Mouse (Mus musculus) lung, embryonic 15.5 days (tissue): ENCODE data around the gene Rab4a. TPM values are rescaled to one million over a fixed set of nuclear protein-coding genes. Genes with fewer than 3 reads are reported as not detected.
"Not testable (repeated sequence)": the region's sequence is repeated elsewhere in the genome, so short reads cannot be mapped to it uniquely, and the experiment has no call there.

Experiments used
- ATAC-seq: fragments of 200-750 bp; cut with Nextera tagmentation; 2 replicates; pipeline ENCODE4 v1.8.0; 2017; ENCODE audit warnings: moderate number of reproducible peaks, borderline replicate concordance; ENCODE audit not compliant: low FRiP score, low TSS enrichment; ENCODE audit errors: extremely low read depth
- H3K27ac ChIP-seq: fragments of 300-500 bp; sonication (generic); 2 replicates; pipeline ENCODE4 v1.5.1; 2015; ENCODE audit warnings: moderate library complexity, mild to moderate bottlenecking, inconsistent platforms
- H3K27me3 ChIP-seq: fragments of 300-500 bp; sonication (generic); 2 replicates; pipeline ENCODE4 v1.6.1; 2015; ENCODE audit warnings: inconsistent platforms
- H3K36me3 ChIP-seq: fragments of 300-500 bp; sonication (generic); 2 replicates; pipeline ENCODE4 v1.6.1; 2015; ENCODE audit warnings: inconsistent platforms
- H3K4me1 ChIP-seq: fragments of 300-500 bp; sonication (generic); 2 replicates; pipeline ENCODE4 v1.6.1; 2015; ENCODE audit warnings: inconsistent platforms
- H3K4me2 ChIP-seq: fragments of 300-500 bp; sonication (generic); 2 replicates; pipeline ENCODE4 v1.6.1; 2015; ENCODE audit warnings: inconsistent platforms, mild to moderate bottlenecking, moderate library complexity
- H3K4me3 ChIP-seq: fragments of 300-500 bp; sonication (generic); 2 replicates; pipeline ENCODE4 v1.5.1; 2015; ENCODE audit warnings: mild to moderate bottlenecking, inconsistent platforms
- H3K9ac ChIP-seq: fragments of 300-500 bp; sonication (generic); 2 replicates; pipeline ENCODE4 v1.6.1; 2015; ENCODE audit warnings: inconsistent platforms
- H3K9me3 ChIP-seq: fragments of 300-500 bp; sonication (generic); 2 replicates; pipeline ENCODE4 v1.6.1; 2016; ENCODE audit warnings: inconsistent platforms
- WGBS: fragments of 180-500 bp; shearing (Covaris S2); methylation state at CpG from one replicate; pipeline ENCODE4 v1.1.7; 2015; 5-methylcytosine and 5-hydroxymethylcytosine counted together
- polyA plus RNA-seq: library from polyadenylated mRNA; unstranded; fragments of >200 nt; fragmentation: Nextera tagmentation; extraction: Ambion mirVana; gene quantifications from 2 replicates; pipeline ENCODE4 v1.2.1, GENCODE M21; 2015

Gene Rab4a
- polyA plus RNA-seq, 1 experiment from 2014 or later = 33.8 TPM

DNA sequence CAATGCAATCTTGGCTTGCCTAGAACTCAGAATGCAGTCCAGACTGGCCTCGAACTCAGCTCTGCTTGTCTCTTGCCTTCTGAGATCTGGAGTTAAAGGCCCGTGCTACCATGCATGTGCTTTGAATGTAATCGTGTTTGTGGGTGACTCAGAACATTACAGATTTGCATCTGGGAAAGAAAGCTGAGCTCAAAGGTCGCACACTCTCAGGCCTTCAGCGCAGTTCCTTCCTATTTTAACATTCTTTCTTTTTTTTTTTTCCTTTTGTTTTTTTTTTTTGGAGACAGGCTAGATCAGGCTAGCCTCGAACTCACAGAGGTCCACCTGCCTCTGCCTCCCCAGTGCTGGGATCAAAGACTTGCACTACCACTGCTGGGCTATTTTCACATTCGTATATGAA lies 1.2 kb upstream of the Rab4a start:
- no peak overlapping the region for H3K9ac ChIP-seq
- ATAC-seq = no peak
- H3K27ac ChIP-seq = no peak overlapping the region
- 84% methylated on average over 7 of the region's 7 CpGs for WGBS
- H3K4me2 ChIP-seq = no peak overlapping the region
- H3K4me3 ChIP-seq = no peak overlapping the region
- peaks cover 23% of the 10 kb centered on the region for H3K4me1 ChIP-seq
- H3K9me3 ChIP-seq = no peaks in the 10 kb centered on the region
- H3K36me3 ChIP-seq = no peaks in the 10 kb centered on the region
- no peaks in the 10 kb centered on the region for H3K27me3 ChIP-seq

- Histone ChIP-seq H3K4me3 (peak overlapping the region; percentile 95), H3K9me3 (no peaks in the 10 kb centered on the region), H3K4me2 (peak overlapping the region; percentile 80), H3K27me3 (no peaks in the 10 kb centered on the region), H3K27ac (peak overlapping the region; percentile 57), H3K36me3 (no peaks in the 10 kb centered on the region), H3K9ac (peak overlapping the region; percentile 93), H3K4me1 (peaks cover 23% of the 10 kb centered on the region)
- no peak for ATAC-seq
- WGBS = 16% methylated on average over 15 of the region's 15 CpGs
These were observed 522 bp upstream of the Rab4a start for GRCm38 (mm10) chr8:123805209-123805717.

DNA sequence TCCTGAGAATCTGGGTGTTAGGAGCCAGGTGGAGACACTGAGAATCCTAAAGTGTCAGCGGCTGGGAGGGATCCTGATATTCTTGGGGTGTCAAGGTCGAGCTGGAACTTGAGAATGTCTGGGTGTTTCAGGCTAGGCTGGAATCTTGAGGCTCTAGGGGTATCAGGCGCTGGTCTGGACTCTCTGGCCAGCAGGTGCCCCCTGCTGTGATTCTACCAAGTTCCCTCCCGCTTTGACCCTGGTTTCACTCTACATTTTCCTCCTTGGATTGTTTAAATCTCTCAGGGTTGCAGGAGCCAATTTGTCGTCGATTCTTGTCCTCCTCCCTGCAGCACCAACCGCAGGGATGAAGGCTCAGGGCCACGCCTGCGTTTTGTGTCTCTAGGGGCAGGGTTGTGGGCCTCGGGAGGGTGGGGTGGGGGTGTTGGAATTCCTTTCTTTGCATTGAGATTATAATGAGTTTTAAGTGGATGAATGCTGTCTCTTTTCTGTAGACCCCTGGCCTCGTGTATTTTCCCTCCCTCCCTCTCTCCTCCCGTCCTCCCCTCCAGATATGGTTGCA lies 670 bp downstream of the Rab4a start:
- ATAC-seq = no peak
- H3K4me1 ChIP-seq = peaks cover 23% of the 10 kb centered on the region
- H3K36me3 ChIP-seq = no peaks in the 10 kb centered on the region
- 0 out of 2 replicates have a peak overlapping the region, but pooled peaks have one; percentile 9 for H3K27ac ChIP-seq
- H3K4me3 ChIP-seq = peak overlapping the region; percentile 95
- peak overlapping the region; percentile 80 for H3K4me2 ChIP-seq
- 2% methylated on average over 12 of the region's 12 CpGs for WGBS
- no peaks in the 10 kb centered on the region for H3K27me3 ChIP-seq
- H3K9me3 ChIP-seq = no peaks in the 10 kb centered on the region
- H3K9ac ChIP-seq = peak overlapping the region; percentile 93

DNA sequence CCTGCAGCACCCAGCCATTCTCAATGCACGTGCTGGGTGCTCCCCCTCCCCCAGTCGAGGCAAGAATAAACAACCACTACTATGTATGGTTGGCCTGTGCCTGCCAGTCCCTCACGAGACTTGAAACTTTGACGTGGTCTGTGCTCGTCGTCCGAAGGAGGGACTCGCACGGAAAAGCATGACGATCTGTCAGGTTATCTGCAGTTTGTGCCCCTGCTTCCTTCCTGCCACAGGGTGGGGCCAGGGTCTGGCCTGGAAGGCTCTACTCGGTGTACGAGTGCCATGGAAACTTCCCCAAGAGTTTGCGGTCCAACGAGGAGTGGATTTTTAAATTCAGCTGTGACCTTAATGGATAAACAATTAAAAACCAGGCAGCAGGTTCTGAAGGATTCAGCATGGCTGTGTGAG lies 1.2 kb downstream of the Rab4a start:
- H3K4me3 ChIP-seq = peak overlapping the region; percentile 95
- peaks cover 23% of the 10 kb centered on the region for H3K4me1 ChIP-seq
- H3K9me3 ChIP-seq = no peaks in the 10 kb centered on the region
- H3K4me2 ChIP-seq = peak overlapping the region; percentile 80
- H3K27me3 ChIP-seq = no peaks in the 10 kb centered on the region
- H3K36me3 ChIP-seq = no peaks in the 10 kb centered on the region
- H3K27ac ChIP-seq = no peak overlapping the region
- peak overlapping the region; percentile 93; the same call in 1 of the 2 replicates for H3K9ac ChIP-seq
- 4% methylated on average over 14 of the region's 14 CpGs for WGBS
- ATAC-seq = no peak

DNA sequence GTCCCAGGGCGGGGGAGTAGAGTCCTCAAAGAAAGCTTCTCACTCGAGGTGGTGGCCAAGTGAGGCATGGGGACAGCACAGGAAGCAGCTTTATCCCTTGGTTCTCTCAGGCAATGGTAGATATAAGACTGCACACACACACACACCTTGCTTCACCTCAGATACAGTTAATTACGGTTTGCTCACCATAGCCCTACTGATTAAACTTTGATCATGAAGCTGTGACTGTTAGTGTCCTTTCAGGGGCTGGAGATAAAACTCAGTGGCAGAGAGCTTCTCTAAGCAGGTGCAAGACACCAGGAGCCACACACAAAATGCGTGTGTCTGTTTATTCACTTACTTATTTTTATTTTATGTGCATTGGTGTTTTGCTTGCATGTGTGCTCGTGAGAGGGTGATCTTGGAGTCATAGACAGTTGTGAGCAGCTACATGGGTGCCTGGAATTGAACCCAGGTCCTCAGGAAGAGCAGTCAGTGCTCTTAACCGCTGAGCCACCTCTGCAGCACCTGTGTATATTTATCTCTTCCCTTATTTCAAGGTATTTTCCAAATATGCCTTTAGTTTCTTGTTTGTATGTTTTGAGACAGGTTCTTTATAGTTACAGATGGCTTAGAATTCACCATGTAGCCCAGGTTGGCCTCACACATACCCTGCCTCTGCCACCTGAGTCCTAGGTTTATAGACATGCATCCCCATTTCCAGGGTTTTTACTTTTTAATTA lies 2.2 kb downstream of the Rab4a start:
- WGBS = 75% methylated on average over 6 of the region's 6 CpGs
- no peak for ATAC-seq
- Histone ChIP-seq H3K4me1 (peaks cover 23% of the 10 kb centered on the region), H3K27ac (no peak overlapping the region), H3K36me3 (no peaks in the 10 kb centered on the region), H3K27me3 (no peaks in the 10 kb centered on the region), H3K4me3 (no peak overlapping the region), H3K9ac (no peak overlapping the region), H3K4me2 (no peak overlapping the region), H3K9me3 (no peaks in the 10 kb centered on the region)

DNA sequence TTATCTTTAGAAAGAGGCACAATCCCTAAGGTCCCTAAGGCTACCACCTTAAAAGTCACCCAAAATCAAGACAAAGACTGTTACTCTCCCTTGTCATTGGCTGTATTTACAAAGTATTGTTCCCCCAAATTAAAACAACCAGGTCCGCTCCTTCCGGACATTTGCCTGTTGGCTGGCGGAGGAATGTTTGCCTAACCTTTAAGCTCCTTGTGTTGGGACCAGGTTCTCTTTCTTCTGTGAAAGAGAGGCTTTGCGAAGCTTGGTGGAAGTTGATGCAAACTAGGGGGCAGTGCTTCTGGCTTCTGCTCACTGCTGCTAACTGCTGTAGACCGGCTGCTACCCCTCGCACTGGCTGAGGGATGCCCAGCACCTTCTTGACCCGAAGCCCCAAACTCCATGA lies 2.9 kb downstream of the Rab4a start:
- no peak for ATAC-seq
- H3K4me2 ChIP-seq = no peak overlapping the region
- H3K27ac ChIP-seq = no peak overlapping the region
- 66% methylated on average over 7 of the region's 7 CpGs for WGBS
- peaks cover 23% of the 10 kb centered on the region for H3K4me1 ChIP-seq
- H3K36me3 ChIP-seq = no peaks in the 10 kb centered on the region
- no peak overlapping the region for H3K9ac ChIP-seq
- H3K9me3 ChIP-seq = no peaks in the 10 kb centered on the region
- no peak overlapping the region for H3K4me3 ChIP-seq
- H3K27me3 ChIP-seq = no peaks in the 10 kb centered on the region

DNA sequence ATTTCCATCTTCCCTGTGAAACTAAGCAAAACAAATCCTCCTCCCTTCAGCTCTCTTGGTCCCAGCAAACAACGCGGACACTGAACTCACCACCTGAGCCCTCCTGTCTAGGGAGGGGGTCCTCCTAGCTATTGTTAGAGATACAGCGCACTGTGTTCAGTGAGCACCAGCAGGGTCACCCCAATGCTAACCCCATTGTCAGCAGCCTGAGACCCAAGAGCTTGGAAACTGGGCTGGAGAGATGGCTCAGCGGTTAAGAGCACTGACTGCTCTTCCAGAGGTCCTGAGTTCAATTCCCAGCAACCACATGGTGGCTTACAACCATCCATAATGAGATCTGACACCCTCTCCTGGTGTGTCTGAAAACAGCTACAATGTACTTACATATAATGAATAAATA lies 3.6 kb downstream of the Rab4a start:
- H3K9me3 ChIP-seq, H3K27ac ChIP-seq, H3K9ac ChIP-seq, H3K4me3 ChIP-seq, ATAC-seq, H3K4me2 ChIP-seq, H3K36me3 ChIP-seq, H3K27me3 ChIP-seq: not testable (repeated sequence)
- peaks cover 23% of the 10 kb centered on the region for H3K4me1 ChIP-seq
- WGBS = 78% methylated on average over 4 of the region's 4 CpGs

GRCm38 (mm10) chr8:123812227-123812626 lies 6.4 kb downstream of the Rab4a start:
- no peak overlapping the region for H3K4me3 ChIP-seq
- H3K36me3 ChIP-seq = no peaks in the 10 kb centered on the region
- 78% methylated on average over 5 of the region's 5 CpGs for WGBS
- H3K4me1 ChIP-seq = peaks cover 4% of the 10 kb centered on the region
- ATAC-seq = no peak
- no peak overlapping the region for H3K4me2 ChIP-seq
- no peak overlapping the region for H3K9ac ChIP-seq
- no peak overlapping the region for H3K27ac ChIP-seq
- no peaks in the 10 kb centered on the region for H3K9me3 ChIP-seq
- H3K27me3 ChIP-seq = no peaks in the 10 kb centered on the region

GRCm38 (mm10) chr8:123813173-123813891 lies 7.5 kb downstream of the Rab4a start:
- H3K27me3 ChIP-seq = no peaks in the 10 kb centered on the region
- 0 out of 2 replicates have a peak, but pooled peaks cover 3% of the 10 kb centered on the region for H3K36me3 ChIP-seq
- ATAC-seq = no peak
- WGBS = 68% methylated on average over 16 of the region's 16 CpGs
- no peak overlapping the region for H3K9ac ChIP-seq
- H3K9me3 ChIP-seq = no peaks in the 10 kb centered on the region
- H3K4me1 ChIP-seq = no peaks in the 10 kb centered on the region
- no peak overlapping the region for H3K4me2 ChIP-seq
- H3K27ac ChIP-seq = no peak overlapping the region
- no peak overlapping the region for H3K4me3 ChIP-seq

DNA sequence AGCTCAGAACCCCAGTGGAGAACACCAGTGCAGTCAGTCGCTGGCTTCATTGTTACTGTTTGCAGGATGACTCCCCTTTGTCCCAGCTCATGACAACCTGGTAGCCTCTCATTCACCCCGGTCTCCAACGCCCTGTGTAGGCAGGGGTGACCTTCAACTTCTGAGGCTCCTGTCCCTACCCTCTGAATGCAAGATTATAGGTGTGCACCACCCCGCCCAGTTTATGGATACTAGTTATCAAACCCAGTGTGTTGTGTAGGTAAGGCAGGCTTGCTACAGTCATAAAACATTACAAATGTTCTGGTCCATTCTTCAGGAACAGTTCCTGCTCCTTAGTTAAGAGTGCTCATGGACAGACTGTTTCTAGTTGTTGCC lies 8.1 kb downstream of the Rab4a start:
- Histone ChIP-seq H3K4me2 (no peak overlapping the region), H3K4me3 (no peak overlapping the region), H3K36me3 (0 out of 2 replicates have a peak, but pooled peaks cover 3% of the 10 kb centered on the region), H3K27ac (no peak overlapping the region), H3K27me3 (no peaks in the 10 kb centered on the region), H3K9ac (no peak overlapping the region), H3K9me3 (no peaks in the 10 kb centered on the region), H3K4me1 (no peaks in the 10 kb centered on the region)
- ATAC-seq = no peak
- 84% methylated on average over 4 of the region's 4 CpGs for WGBS

DNA sequence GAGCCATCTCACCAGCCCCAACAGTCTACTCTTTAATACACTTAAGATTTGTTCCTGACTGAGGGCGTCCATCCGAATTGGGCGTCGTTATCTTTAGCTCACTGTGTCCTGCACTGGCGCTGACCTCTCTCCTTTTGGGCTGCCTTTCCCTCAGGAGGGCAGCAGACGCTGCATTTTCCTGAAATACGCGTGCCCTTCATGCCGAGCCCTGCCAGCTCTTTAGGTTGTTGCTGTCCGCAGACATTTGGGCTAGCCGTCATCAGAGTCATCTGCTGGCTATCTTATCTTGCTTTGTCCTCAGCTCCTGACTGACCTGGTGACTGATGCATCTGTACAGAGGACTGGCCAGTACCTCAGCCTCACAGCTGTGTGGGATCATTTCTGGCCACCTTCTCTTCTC lies 9.5 kb downstream of the Rab4a start:
- Histone ChIP-seq H3K4me2 (no peak overlapping the region), H3K9ac (no peak overlapping the region), H3K4me3 (no peak overlapping the region), H3K27me3 (no peaks in the 10 kb centered on the region), H3K27ac (no peak overlapping the region), H3K36me3 (0 out of 2 replicates have a peak, but pooled peaks cover 3% of the 10 kb centered on the region), H3K4me1 (no peaks in the 10 kb centered on the region), H3K9me3 (no peaks in the 10 kb centered on the region)
- no peak for ATAC-seq
- whole genome bisulfite sequencing = 70% methylated on average over 11 of the region's 11 CpGs

- H3K27ac ChIP-seq = no peak overlapping the region
- no peak overlapping the region for H3K9ac ChIP-seq
- no peak for ATAC-seq
- H3K4me1 ChIP-seq = no peaks in the 10 kb centered on the region
- no peaks in the 10 kb centered on the region for H3K9me3 ChIP-seq
- no peak overlapping the region for H3K4me3 ChIP-seq
- no peak overlapping the region for H3K4me2 ChIP-seq
- 0 out of 2 replicates have a peak, but pooled peaks cover 3% of the 10 kb centered on the region for H3K36me3 ChIP-seq
- no peaks in the 10 kb centered on the region for H3K27me3 ChIP-seq
- 78% methylated on average over 8 of the region's 8 CpGs for WGBS
These were observed 11.2 kb downstream of the Rab4a start for GRCm38 (mm10) chr8:123816939-123817338.
